ENCODE assay signal across 9 mouse cellular contexts in genomic region chr2:28205870-28206421, GRCm38 (mm10). TPM values are rescaled to one million over a fixed set of nuclear protein-coding genes. Genes with fewer than 3 reads are reported as not detected.
A peak's percentile ranks its signal among the peaks of the same experiment; 100 is the strongest.
DNase-seq lines count a peak whose midpoint lies in the region; ATAC-seq and TF ChIP-seq lines count a peak whose summit lies in the region.
"Had no signal": no experiment of that assay in that cellular context is flagged by ENCODE, and none has a peak within 500 bp of the region (broad histone marks: within the 10 kb centered on the region; RNA-seq: fewer than 3 reads in every experiment).

No protein-coding gene starts in this region.

- peak; percentile 94 for DNase-seq in heart, adult 11 months
- no peak for DNase-seq in heart, postnatal 25 days (ENCODE audit: low spot score)
- DNase-seq in forebrain, embryonic 14.5 days (ENCODE audit: low spot score): no peak
- DNase-seq in mesoderm, embryonic 11.5 days (ENCODE audit: low read depth, low spot score): peak; percentile 37
- DNase-seq in left cerebral cortex, adult 8-10 months (ENCODE audit: low spot score in 2 of 2): no peak
- DNase-seq in gastrocnemius, adult 18-20 months (ENCODE audit: low spot score): no peak

- WGBS in forebrain, embryonic 14.5 days: under 1% methylated on average over 26 of the region's 51 CpGs
- under 1% methylated on average over 42 of the region's 51 CpGs for WGBS in intestine, embryonic 15.5 days

- TF ChIP-seq POLR2A in bone marrow macrophage, adult 2 months (IDR thresholded peaks at IDR 0.05; ENCODE audit: borderline replicate concordance, low read depth, low read length): no peak

- H3K9ac ChIP-seq in forebrain, embryonic 14.5 days (ENCODE audit: low read length): peak overlapping the region; percentile 81
- H3K9ac ChIP-seq in intestine, embryonic 15.5 days: peak overlapping the region; percentile 64

- peak; percentile 28; the same call in 1 of the 2 replicates for ATAC-seq in forebrain, embryonic 14.5 days
- ATAC-seq in intestine, embryonic 15.5 days: peak; percentile 48

- H3K27me3 ChIP-seq in forebrain, embryonic 14.5 days (replicated peaks; ENCODE audit: control insufficient read depth, insufficient read depth, low read length): no peaks in the 10 kb centered on the region
- 0 out of 2 replicates have a peak, but pooled peaks cover 8% of the 10 kb centered on the region for H3K27me3 ChIP-seq in intestine, embryonic 15.5 days (replicated peaks)

- no peak overlapping the region for H3K27ac ChIP-seq in bone marrow macrophage, adult 2 months (ENCODE audit: insufficient read depth, low read depth, low read length)
- no peak overlapping the region for H3K27ac ChIP-seq in forebrain, embryonic 14.5 days (ENCODE audit: low read depth, low read length)
- no peak overlapping the region for H3K27ac ChIP-seq in intestine, embryonic 15.5 days

- intact Hi-C loops in heart, postnatal 25 days (cut with DNase I): loop anchor here (1.0 to 10.0 kb wide), 3 partner anchors 73 to 281 kb away; no protein-coding TSS in a partner anchor

- peak overlapping the region; percentile 97 for H3K4me2 ChIP-seq in forebrain, embryonic 14.5 days (ENCODE audit: low read length)
- H3K4me2 ChIP-seq in intestine, embryonic 15.5 days (replicated peaks): peak overlapping the region; percentile 98

- no peak for TF ChIP-seq CTCF in bone marrow macrophage, adult 2 months (IDR thresholded peaks at IDR 0.05; ENCODE audit: low read depth, low read length)

- peak overlapping the region; percentile 97 for H3K4me3 ChIP-seq in bone marrow macrophage, adult 2 months (ENCODE audit: insufficient read depth, low read length)
- peak overlapping the region; percentile 51 for H3K4me3 ChIP-seq in forebrain, embryonic 14.5 days (ENCODE audit: low read depth, low read length)
- peak overlapping the region; percentile 64 for H3K4me3 ChIP-seq in intestine, embryonic 15.5 days (replicated peaks)

- no peaks in the 10 kb centered on the region for H3K9me3 ChIP-seq in forebrain, embryonic 14.5 days (replicated peaks; ENCODE audit: control insufficient read depth, low read length)
- no peaks in the 10 kb centered on the region for H3K9me3 ChIP-seq in intestine, embryonic 15.5 days

- H3K36me3 ChIP-seq in forebrain, embryonic 14.5 days (ENCODE audit: control insufficient read depth, insufficient read depth, low read length): peaks cover 8% of the 10 kb centered on the region; the same call in 1 of the 2 replicates
- no peaks in the 10 kb centered on the region for H3K36me3 ChIP-seq in intestine, embryonic 15.5 days

- peaks cover 15% of the 10 kb centered on the region for H3K4me1 ChIP-seq in bone marrow macrophage, adult 2 months (ENCODE audit: control insufficient read depth, insufficient read depth, low read length)
- H3K4me1 ChIP-seq in forebrain, embryonic 14.5 days (ENCODE audit: control insufficient read depth, insufficient read depth, low read length): peaks cover 16% of the 10 kb centered on the region
- peaks cover 20% of the 10 kb centered on the region for H3K4me1 ChIP-seq in intestine, embryonic 15.5 days (replicated peaks)

RNA-seq across cellular contexts. Expression of gene Olfm1, which starts 13.2 kb away (rescaled TPM):
- total RNA-seq in heart, postnatal 25 days (2021): 10 to 100 TPM in 1 of 2 experiments, 1 to 10 TPM in 1; 9.3 to 10.3 TPM
- 87.3 and 89.9 TPM in 2 replicates for polyA plus RNA-seq in bone marrow macrophage, adult 2 months (2012; ENCODE audit: insufficient read depth, insufficient read length, missing spikeins)
- polyA plus RNA-seq in forebrain, embryonic 14.5 days (2014; fragmentation: Nextera tagmentation; extraction: Ambion mirVana): 173 and 218 TPM in 2 replicates
- polyA plus RNA-seq in intestine, embryonic 15.5 days (2015; fragmentation: Nextera tagmentation; extraction: Ambion mirVana): 20.1 and 21.8 TPM in 2 replicates
- 1,000 to 10,000 TPM; 1,109 to 1,183 (median 1,132) TPM for total RNA-seq in left cerebral cortex, adult 8-10 months (2022)
- 10 to 100 TPM in 1 of 2 experiments, 1 to 10 TPM in 1; 6.0 to 14.3 TPM for total RNA-seq in gastrocnemius, adult 18-20 months (2021)
- total RNA-seq: hematopoietic stem cell, adult 5-6 weeks had no signal

Comparison
In these comparisons a context has a peak if more than half of its experiments do, and no peak if none do; other contexts are left out.
1. DNase-seq: peak in heart, adult 11 months (single experiment) and mesoderm, embryonic 11.5 days (single experiment); none in heart, postnatal 25 days (single experiment), forebrain, embryonic 14.5 days (single experiment), left cerebral cortex, adult 8-10 months (0 of 2) and gastrocnemius, adult 18-20 months (single experiment).
2. RNA of gene Olfm1, which starts 13.2 kb away (total RNA-seq): 1,109 to 1,183 TPM in left cerebral cortex, adult 8-10 months; 6.0 to 14.3 TPM in gastrocnemius, adult 18-20 months and 9.3 to 10.3 TPM in heart, postnatal 25 days; every median in the first group is over 10 times any median in the second.
3. Peak in every context shown above with its lines, with median percentiles within 50 percentile points of each other: H3K4me3 ChIP-seq.